Comparison of ENCODE assay signal across 17 mouse cellular contexts in the genomic region with DNA sequence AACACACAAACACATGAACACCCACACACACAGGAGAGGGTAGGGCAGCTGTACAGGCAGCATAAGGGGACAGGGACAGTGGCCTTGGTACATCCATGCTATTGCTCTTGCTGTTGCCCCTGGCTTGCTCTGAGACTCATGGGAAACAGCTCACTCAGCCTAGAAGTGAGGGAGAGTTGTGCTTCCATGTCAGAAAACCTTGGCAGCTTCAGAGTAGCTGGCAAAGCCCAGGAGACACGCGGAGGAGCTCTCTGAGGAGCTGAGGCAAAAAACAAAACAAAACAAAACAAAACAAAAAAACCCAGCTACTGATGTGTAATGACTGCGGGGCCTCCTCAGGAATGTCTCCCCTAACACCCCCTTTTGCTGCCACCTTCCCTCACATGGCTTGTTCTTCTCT.
DNase-seq lines count a peak whose midpoint lies in the region; ATAC-seq lines count a peak whose summit lies in the region.
"Had no signal": no experiment of that assay in that cellular context is flagged by ENCODE, and none has a peak within 500 bp of the region (broad histone marks: within the 10 kb centered on the region; RNA-seq: fewer than 3 reads in every experiment).

No protein-coding gene starts in this region.

- peak overlapping the region; percentile 67 for H3K27ac ChIP-seq in forebrain, embryonic 10.5 days
- no peak overlapping the region for H3K27ac ChIP-seq in forebrain, embryonic 16.5 days (ENCODE audit: low read length)
- peak overlapping the region; percentile 47; the same call in 1 of the 2 replicates for H3K27ac ChIP-seq in limb, embryonic 10.5 days
- H3K27ac ChIP-seq: heart, embryonic 10.5 days; hindbrain, embryonic 14.5 days; intestine, embryonic 15.5 days had no signal

- DNase-seq in forebrain, embryonic 10.5 days (ENCODE audit: extremely low spot score, low spot score), result no peak
- peak; percentile 56 for DNase-seq in NIH3T3 (ENCODE audit: low read depth)
- DNase-seq in limb, embryonic 10.5 days (ENCODE audit: low spot score), result no peak
- DNase-seq in gastrocnemius, postnatal 36 days, result no peak
- DNase-seq: adrenal gland, adult 2 months; cerebellum, adult 18-20 months; cerebellum, adult 9-11 months; cerebellum, postnatal 36 days; heart, adult 18-20 months; heart, postnatal 10 days; heart, postnatal 4 days had no signal

- H3K36me3 ChIP-seq in forebrain, embryonic 10.5 days (replicated peaks), result no peaks in the 10 kb centered on the region
- no peaks in the 10 kb centered on the region for H3K36me3 ChIP-seq in forebrain, embryonic 16.5 days (ENCODE audit: control insufficient read depth, insufficient read depth)
- no peaks in the 10 kb centered on the region for H3K36me3 ChIP-seq in megakaryocyte, embryonic 14.5 days (replicated peaks; ENCODE audit: low read length)
- H3K36me3 ChIP-seq in limb, embryonic 10.5 days, result no peaks in the 10 kb centered on the region
- H3K36me3 ChIP-seq: heart, embryonic 10.5 days; intestine, embryonic 15.5 days had no signal

- H3K27me3 ChIP-seq in forebrain, embryonic 10.5 days (ENCODE audit: poor library complexity, severe bottlenecking), result peaks cover 15% of the 10 kb centered on the region
- no peaks in the 10 kb centered on the region for H3K27me3 ChIP-seq in forebrain, embryonic 16.5 days (replicated peaks; ENCODE audit: control insufficient read depth, insufficient read depth, low read length)
- H3K27me3 ChIP-seq in megakaryocyte, embryonic 14.5 days (replicated peaks), result peaks cover 17% of the 10 kb centered on the region
- H3K27me3 ChIP-seq in limb, embryonic 10.5 days (ENCODE audit: low read depth, poor library complexity, severe bottlenecking), result 0 out of 2 replicates have a peak, but pooled peaks cover 10% of the 10 kb centered on the region
- H3K27me3 ChIP-seq: intestine, embryonic 15.5 days had no signal

- ATAC-seq in forebrain, embryonic 16.5 days, result no peak
- no peak for ATAC-seq in megakaryocyte, adult 5-6 weeks (ENCODE audit: poor library complexity, severe bottlenecking)
- ATAC-seq: intestine, embryonic 15.5 days had no signal

- no peak overlapping the region for H3K4me2 ChIP-seq in forebrain, embryonic 16.5 days (ENCODE audit: low read length)
- H3K4me2 ChIP-seq: hindbrain, embryonic 14.5 days; intestine, embryonic 15.5 days had no signal

- no peaks in the 10 kb centered on the region for H3K9me3 ChIP-seq in forebrain, embryonic 10.5 days
- no peaks in the 10 kb centered on the region for H3K9me3 ChIP-seq in forebrain, embryonic 16.5 days (ENCODE audit: control insufficient read depth, low read length)
- H3K9me3 ChIP-seq in megakaryocyte, embryonic 14.5 days, result no peaks in the 10 kb centered on the region
- H3K9me3 ChIP-seq in limb, embryonic 10.5 days (replicated peaks), result no peaks in the 10 kb centered on the region
- H3K9me3 ChIP-seq: heart, embryonic 10.5 days; intestine, embryonic 15.5 days had no signal

- intact Hi-C loops in gastrocnemius, postnatal 36 days (cut with DNase I), result no loop called here

- WGBS in forebrain, embryonic 10.5 days, result 71% methylated on average over 3 of the region's 3 CpGs
- WGBS in forebrain, embryonic 16.5 days, result 36% methylated on average over 3 of the region's 3 CpGs
- WGBS in limb, embryonic 10.5 days, result 75% methylated on average over 3 of the region's 3 CpGs

- no peak overlapping the region for H3K9ac ChIP-seq in forebrain, embryonic 16.5 days (replicated peaks; ENCODE audit: low read depth, low read length)
- H3K9ac ChIP-seq: hindbrain, embryonic 14.5 days; intestine, embryonic 15.5 days had no signal

- H3K4me3 ChIP-seq in forebrain, embryonic 10.5 days, result no peak overlapping the region
- H3K4me3 ChIP-seq in forebrain, embryonic 16.5 days (replicated peaks; ENCODE audit: low read length), result no peak overlapping the region
- peak overlapping the region; percentile 46 for H3K4me3 ChIP-seq in megakaryocyte, embryonic 14.5 days (replicated peaks)
- no peak overlapping the region for H3K4me3 ChIP-seq in limb, embryonic 10.5 days
- H3K4me3 ChIP-seq: heart, embryonic 10.5 days; intestine, embryonic 15.5 days had no signal

- H3K4me1 ChIP-seq in forebrain, embryonic 10.5 days, result peaks cover 21% of the 10 kb centered on the region
- no peaks in the 10 kb centered on the region for H3K4me1 ChIP-seq in forebrain, embryonic 16.5 days (replicated peaks; ENCODE audit: control insufficient read depth, insufficient read depth, low read length)
- H3K4me1 ChIP-seq in megakaryocyte, embryonic 14.5 days, result peaks cover 8% of the 10 kb centered on the region
- peaks cover 24% of the 10 kb centered on the region for H3K4me1 ChIP-seq in limb, embryonic 10.5 days
